Mouse (Mus musculus): Measurements from ENCODE around the gene Bola2.

Gene Bola2
- long read RNA-seq, experiment 1, transcript Bola2-203 (3 exons, 1,266 nt): major isoform, 89 of 100 reads
- long read RNA-seq, experiment 1, partial matches to known transcripts: 0 of 100 reads
- long read RNA-seq, experiment 1, other reads (novel, unspliced or antisense): 7 of 100 reads
- long read RNA-seq, experiment 2, transcript Bola2-203 (3 exons, 1,266 nt): major isoform, 114 of 126 reads
- long read RNA-seq, experiment 2, partial matches to known transcripts: 0 of 126 reads
- long read RNA-seq, experiment 2, other reads (novel, unspliced or antisense): 8 of 126 reads

- intact Hi-C loops (cut with DNase I): loop anchor here (5.0 kb wide), 1 partner anchor 113 kb away; the partner anchor contains the start of gene Apobr
Measured at GRCm38 (mm10) chr7:126695210-126695611, at the start of gene Bola2. Gene Bola2, plus strand, starts transcription at chr7:126695401.

DNA sequence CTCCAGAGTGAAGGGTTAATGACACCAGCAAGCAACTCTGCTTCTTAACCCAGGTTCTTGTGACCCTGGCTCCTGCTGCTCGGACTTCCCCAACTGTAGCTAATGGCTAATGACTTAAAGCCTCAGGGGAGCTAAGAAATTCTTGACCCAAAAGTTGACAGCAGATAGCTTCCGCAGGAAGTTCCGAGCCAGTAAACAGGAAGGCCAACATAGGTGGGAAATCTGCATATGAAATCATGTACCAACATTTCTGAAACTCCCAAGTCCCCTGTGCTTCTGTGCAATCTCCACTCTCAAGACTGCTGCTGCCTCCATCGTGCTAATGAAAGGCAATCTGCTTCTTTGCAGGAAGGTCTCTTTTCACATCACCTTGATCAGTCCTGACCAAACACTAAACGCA is 49.5 kb upstream of the Bola2 start:
- intact Hi-C loops (cut with DNase I): loop anchor here (1.0 kb wide), 1 partner anchor 47 kb away; no protein-coding TSS in a partner anchor

- intact Hi-C loops (cut with DNase I): no loop called here
Measured at GRCm38 (mm10) chr7:126648486-126648885, 46.7 kb upstream of the Bola2 start.

GRCm38 (mm10) chr7:126649231-126650051 is 45.8 kb upstream of the Bola2 start, which contains the start of gene Sgf29:
Gene Sgf29, plus strand, starts transcription at chr7:126649309.
- intact Hi-C loops (cut with DNase I): no loop called here

GRCm38 (mm10) chr7:126650852-126651251 is 44.3 kb upstream of the Bola2 start:
- intact Hi-C loops (cut with DNase I): no loop called here

- intact Hi-C loops (cut with DNase I): no loop called here
Measured at GRCm38 (mm10) chr7:126653991-126654390, 41.2 kb upstream of the Bola2 start.

GRCm38 (mm10) chr7:126655695-126656094 is 39.5 kb upstream of the Bola2 start:
- intact Hi-C loops (cut with DNase I): no loop called here

- intact Hi-C loops (cut with DNase I): no loop called here
Measured at GRCm38 (mm10) chr7:126657522-126657921, 37.7 kb upstream of the Bola2 start.

- intact Hi-C loops (cut with DNase I): no loop called here
Measured at GRCm38 (mm10) chr7:126659771-126660170, 35.4 kb upstream of the Bola2 start.

- intact Hi-C loops (cut with DNase I): no loop called here
Measured at GRCm38 (mm10) chr7:126663646-126664045, 31.6 kb upstream of the Bola2 start.

DNA sequence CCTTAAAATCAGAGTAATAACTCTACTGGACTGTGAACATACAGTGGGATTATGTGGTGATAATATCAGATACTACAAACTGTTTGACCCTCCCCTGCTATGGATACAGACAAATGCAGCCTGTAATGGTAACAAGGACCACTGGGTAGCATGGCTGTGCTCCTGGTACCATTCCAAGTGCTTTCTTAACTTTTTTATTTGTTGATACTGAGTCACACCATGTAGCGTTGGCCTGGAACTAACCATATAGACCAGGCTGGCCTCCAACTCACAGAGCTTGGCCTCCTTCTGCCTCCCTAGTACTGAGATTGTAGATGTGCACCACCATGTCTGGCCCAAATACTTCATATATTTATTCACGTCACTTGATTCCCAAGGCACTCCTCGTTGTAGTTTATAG is 29.9 kb upstream of the Bola2 start:
- intact Hi-C loops (cut with DNase I): no loop called here

DNA sequence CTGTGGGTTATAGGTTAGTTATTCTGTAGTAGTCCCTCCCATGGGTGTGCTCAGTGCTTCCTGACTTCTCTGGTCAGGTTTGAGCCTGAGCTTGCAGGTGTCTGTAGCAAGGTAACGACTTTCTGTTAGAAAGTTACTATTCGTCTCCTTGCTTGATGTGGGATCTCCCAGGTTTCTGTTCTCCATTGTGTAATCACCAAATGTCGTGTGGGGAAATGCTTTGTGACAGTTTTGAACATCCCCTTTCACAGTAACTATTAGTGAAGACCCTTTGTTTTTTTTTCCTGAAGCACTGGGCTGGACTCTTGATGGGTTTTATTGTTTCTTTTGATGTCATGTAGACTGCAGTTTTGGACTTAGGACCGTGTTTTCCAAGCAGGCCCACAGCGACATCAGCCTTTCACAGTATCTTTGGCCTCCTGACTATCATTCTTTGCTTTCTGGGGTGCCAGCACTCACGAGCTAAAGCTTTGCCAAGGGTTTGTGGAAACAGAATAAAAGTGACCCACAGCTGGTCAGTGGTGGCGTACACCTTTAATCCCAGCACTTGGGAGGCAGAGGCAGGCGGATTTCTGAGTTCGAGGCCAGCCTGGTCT is 27.6 kb upstream of the Bola2 start:
- intact Hi-C loops (cut with DNase I): no loop called here

DNA sequence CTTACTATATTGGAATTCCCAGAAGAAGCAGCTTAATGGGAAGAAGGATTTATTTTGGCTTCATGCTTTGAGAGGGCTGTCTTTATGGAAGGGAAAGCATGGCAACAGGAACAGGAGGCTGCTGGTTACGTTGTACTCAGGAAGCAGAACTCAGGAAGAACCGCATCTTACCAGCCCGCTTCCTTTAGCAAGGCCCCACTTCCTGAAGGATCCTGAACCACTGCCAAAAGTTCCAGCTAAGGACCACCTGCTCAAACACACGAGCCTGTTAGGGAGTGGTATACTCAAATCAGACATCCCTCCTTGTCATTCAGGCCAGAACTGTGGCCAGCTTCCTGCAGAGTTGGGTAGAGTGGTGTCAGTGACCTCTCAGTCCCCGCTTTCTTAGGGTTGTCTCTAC is 26.7 kb upstream of the Bola2 start:
- intact Hi-C loops (cut with DNase I): no loop called here

- intact Hi-C loops (cut with DNase I): no loop called here
Measured at GRCm38 (mm10) chr7:126670152-126670551, 25.0 kb upstream of the Bola2 start.

DNA sequence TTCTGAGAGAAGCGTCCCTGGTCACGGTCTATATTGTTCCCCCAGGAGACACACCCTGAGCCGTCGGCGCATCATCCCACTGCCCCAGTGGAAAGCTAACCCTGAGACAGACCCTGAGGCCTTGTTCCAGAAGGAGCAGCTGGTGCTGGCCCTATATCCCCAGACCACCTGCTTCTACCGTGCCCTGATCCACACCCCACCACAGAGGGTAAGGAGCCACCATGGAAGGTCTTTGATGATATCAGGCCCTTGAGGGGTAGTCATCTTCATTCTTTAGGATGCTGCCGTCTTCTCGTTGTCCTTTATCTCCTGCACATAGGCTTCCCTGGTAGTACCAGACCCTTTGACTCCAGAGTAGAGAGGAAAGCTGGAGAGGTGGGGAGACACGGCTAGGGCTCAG is 23.1 kb upstream of the Bola2 start:
- intact Hi-C loops (cut with DNase I): no loop called here

DNA sequence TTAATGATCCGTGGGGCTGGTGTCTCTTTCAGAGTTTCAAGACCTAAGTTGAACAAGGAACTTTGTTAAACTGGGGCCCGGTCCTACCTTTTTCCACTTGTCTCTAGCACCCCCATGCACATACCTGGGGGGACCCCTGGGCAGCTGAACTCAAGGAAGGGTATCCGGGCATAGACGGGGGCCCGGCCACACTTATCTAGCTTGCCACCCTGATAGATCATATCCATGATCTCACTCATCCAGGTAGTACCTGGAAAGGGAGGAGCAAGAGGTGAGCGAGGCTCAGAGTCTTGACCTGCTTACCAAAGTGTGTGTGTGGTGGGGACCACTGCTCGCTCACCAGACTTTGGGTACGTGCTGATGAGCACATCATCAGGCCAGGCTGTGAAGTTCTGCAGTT is 20.1 kb upstream of the Bola2 start:
- intact Hi-C loops (cut with DNase I): no loop called here

GRCm38 (mm10) chr7:126676207-126676606 is 19.0 kb upstream of the Bola2 start, which contains the start of gene Sult1a1:
Gene Sult1a1, minus strand, starts transcription at chr7:126676432.
- intact Hi-C loops (cut with DNase I): loop anchor here (2.0 kb wide), 1 partner anchor 17 kb away; no protein-coding TSS in a partner anchor

DNA sequence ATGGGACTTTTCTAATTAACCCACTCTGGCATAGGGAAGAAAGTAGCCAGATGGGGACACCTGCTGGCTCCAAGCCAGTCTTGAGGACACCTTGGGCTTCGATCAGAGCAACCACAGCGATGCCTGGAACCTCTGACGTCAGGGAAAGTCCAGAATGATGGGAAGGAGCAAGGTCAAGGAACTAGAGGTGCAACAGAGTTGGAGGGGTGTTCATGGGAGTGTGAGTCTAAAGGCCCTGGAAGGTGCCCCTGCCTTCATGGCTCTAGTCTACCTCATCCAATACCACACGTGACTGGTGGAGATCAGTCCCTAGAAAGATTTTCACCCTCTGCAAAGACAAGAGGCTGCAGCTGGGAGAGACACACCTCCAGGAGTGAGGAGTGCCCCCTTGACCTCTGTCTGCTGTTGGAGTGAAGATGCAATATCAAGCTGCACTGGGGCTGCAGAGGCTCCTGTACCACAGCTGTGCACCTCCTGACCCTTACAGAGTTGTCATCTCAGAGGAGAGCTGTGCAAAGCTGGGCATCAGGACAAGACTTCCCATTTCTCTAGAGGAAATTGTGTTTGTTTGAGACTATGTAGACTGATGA is 18.5 kb upstream of the Bola2 start:
- intact Hi-C loops (cut with DNase I): loop anchor here (2.0 kb wide), 1 partner anchor 16 kb away; no protein-coding TSS in a partner anchor

- intact Hi-C loops (cut with DNase I): no loop called here
Measured at GRCm38 (mm10) chr7:126678545-126679341, 16.5 kb upstream of the Bola2 start.

- intact Hi-C loops (cut with DNase I): no loop called here
Measured at GRCm38 (mm10) chr7:126679683-126680082, 15.5 kb upstream of the Bola2 start.

- intact Hi-C loops (cut with DNase I): no loop called here
Measured at GRCm38 (mm10) chr7:126681221-126681620, 14.0 kb upstream of the Bola2 start.

All from adrenal gland (tissue).